Mouse (Mus musculus): ENCODE results near the gene Lrp8.

DNA sequence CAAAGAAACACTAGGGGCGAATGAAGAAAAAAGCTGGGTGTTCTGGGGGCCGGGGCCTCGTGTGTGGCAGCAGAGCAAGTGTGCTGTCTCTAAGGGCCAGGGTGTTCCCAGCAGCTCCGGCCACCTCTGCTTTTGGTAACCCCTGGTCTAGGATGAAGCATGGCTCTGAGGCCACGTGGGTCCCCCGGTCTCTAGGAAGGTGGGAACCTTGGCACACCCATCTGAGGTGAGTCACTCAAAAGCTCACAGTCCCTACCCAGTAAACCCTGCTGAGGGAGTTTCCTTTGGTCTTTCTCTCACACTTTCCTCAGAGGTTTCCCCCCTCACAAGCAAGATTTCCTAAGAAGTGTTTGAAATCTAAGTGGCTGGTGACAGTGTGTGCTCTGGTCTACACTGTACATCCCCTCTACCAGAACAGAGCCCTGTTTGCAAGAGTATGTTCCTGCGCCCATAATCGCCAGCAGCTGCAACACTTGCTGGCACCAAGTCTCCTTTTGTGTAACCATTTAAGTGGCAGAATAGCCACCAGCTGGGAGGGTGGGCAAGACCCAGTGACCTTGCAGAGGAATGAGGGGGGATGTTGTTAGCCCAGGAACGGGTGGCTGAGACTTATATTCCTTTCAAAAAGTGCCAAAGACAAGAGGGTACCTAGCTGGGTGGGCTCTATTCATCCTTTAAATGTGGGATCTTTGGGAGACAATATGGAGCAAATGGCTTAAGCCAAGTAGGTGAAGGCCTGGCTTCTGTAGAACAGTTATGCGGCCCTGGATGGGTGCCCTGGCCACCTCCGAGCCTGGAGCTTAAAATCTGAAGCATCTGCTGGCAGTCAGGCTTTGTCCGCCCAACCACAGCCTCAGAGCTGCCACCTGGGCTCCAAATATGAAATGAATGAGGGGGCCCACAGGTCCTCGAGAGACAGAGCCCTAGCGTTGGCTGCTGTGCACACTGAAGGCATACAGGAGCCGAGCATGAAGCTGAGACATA is 44.3 kb upstream of the Lrp8 start:
- TF ChIP-seq SMC3 (IDR thresholded peaks at IDR 0.05; ENCODE audit: low read depth, low read length) (no peak), USF2 (IDR thresholded peaks at IDR 0.05; ENCODE audit: borderline replicate concordance in 1 of 2, insufficient read depth in 1 of 2, low read depth in 1 of 2, low read length in 2 of 2) (no peak), E2F4 (IDR thresholded peaks at IDR 0.05; ENCODE audit: borderline replicate concordance, low read depth, low read length) (no peak), EP300 (IDR thresholded peaks at IDR 0.05; ENCODE audit: low read depth in 1 of 2, low read length in 2 of 2) (no peak), ZMIZ1 (IDR thresholded peaks at IDR 0.05; ENCODE audit: low read depth, low read length) (no peak), CTCF (IDR thresholded peaks at IDR 0.05 in 2 of 3, conservative IDR thresholded peaks at IDR 0.05 in 1 of 3; ENCODE audit: control insufficient read depth in 1 of 3, insufficient read depth in 1 of 3, low read depth in 2 of 3, low read length in 3 of 3, poor library complexity in 1 of 3, severe bottlenecking in 1 of 3) (no peak), POLR2A (IDR thresholded peaks at IDR 0.05; ENCODE audit: control insufficient read depth in 1 of 2, insufficient read depth in 1 of 2, low read depth in 1 of 2, low read length in 2 of 2, poor library complexity in 1 of 2) (no peak), KAT2A (conservative IDR thresholded peaks at IDR 0.05; ENCODE audit: low read depth, low read length) (no peak), ELF1 (IDR thresholded peaks at IDR 0.05; ENCODE audit: low read depth, low read length) (no peak), MAFK (IDR thresholded peaks at IDR 0.05; ENCODE audit: borderline replicate concordance, low read depth, low read length) (no peak), MEF2A (IDR thresholded peaks at IDR 0.05; ENCODE audit: extremely low read depth, insufficient replicate concordance, low read depth, low read length, poor library complexity, severe bottlenecking) (no peak)
